Mouse (Mus musculus) olfactory bulb, adult 2 months (tissue): Measurements from ENCODE around the gene Tbl3. TPM values are rescaled to one million over a fixed set of nuclear protein-coding genes. Genes with fewer than 3 reads are reported as not detected.
"Not testable (repeated sequence)": the region's sequence is repeated elsewhere in the genome, so short reads cannot be mapped to it uniquely, and the experiment has no call there.

Source experiments
- H3K27ac ChIP-seq: fragments of 200-500 bp; 2 replicates; pipeline ENCODE4 v1.5.1; 2012; ENCODE audit warnings: low read depth, low read length; ENCODE audit not compliant: insufficient read depth
- H3K4me1 ChIP-seq: fragments of 200-500 bp; 2 replicates; pipeline ENCODE4 v1.6.1; 2012; ENCODE audit warnings: low read length; ENCODE audit not compliant: control insufficient read depth, insufficient read depth
- H3K4me3 ChIP-seq: fragments of 200-500 bp; 2 replicates; pipeline ENCODE4 v1.5.1; 2012; ENCODE audit warnings: mild to moderate bottlenecking, low read depth, low read length, moderate library complexity; ENCODE audit not compliant: insufficient read depth
- CTCF ChIP-seq: fragments of 200-500 bp; IDR thresholded peaks from 2 replicates; pipeline ENCODE4 v1.5.1; 2012; ENCODE audit warnings: low read depth, mild to moderate bottlenecking, low read length, moderate library complexity; ENCODE audit not compliant: insufficient read depth
- POLR2A ChIP-seq: fragments of 200-500 bp; IDR thresholded peaks from 2 replicates; pipeline ENCODE4 v1.6.1; 2012; ENCODE audit warnings: mild to moderate bottlenecking, low read depth, low read length, moderate library complexity; ENCODE audit not compliant: insufficient read depth
- WGBS: fragments of 180-500 bp; shearing (Covaris S2); methylation state at CpG from one replicate; pipeline ENCODE4 v1.1.7; 2018; 5-methylcytosine and 5-hydroxymethylcytosine counted together
- polyA plus RNA-seq: library from polyadenylated mRNA; stranded (reverse); fragments of >200 nt; gene quantifications from 2 replicates; pipeline ENCODE4 v1.2.4, GENCODE M21; 2012; ENCODE audit warnings: low replicate concordance; ENCODE audit not compliant: missing spikeins, insufficient read depth, insufficient read length

The Tbl3 gene
- polyA plus RNA-seq, 1 experiment: not detected

- Histone ChIP-seq H3K4me1 (peaks cover 10% of the 10 kb centered on the region), H3K4me3 (no peak overlapping the region), H3K27ac (no peak overlapping the region)
- TF ChIP-seq CTCF: no peak
- TF ChIP-seq POLR2A: no peak
- 37% methylated on average over 13 of the region's 13 CpGs for WGBS
Observed at GRCm38 (mm10) chr17:24722220-24722924, 14.9 kb upstream of the Tbl3 start.

GRCm38 (mm10) chr17:24721383-24721955 lies 14.0 kb upstream of the Tbl3 start:
- not testable (repeated sequence) for H3K27ac ChIP-seq
- Histone ChIP-seq H3K4me3 (peak overlapping the region; percentile 15; the same call in 1 of the 2 replicates), H3K4me1 (peaks cover 10% of the 10 kb centered on the region)
- WGBS: 62% methylated on average over 7 of the region's 7 CpGs

- peaks cover 10% of the 10 kb centered on the region for H3K4me1 ChIP-seq
- peak overlapping the region; percentile 75 for H3K4me3 ChIP-seq
- under 1% methylated on average over 11 of the region's 11 CpGs for WGBS
- not testable (repeated sequence) for H3K27ac ChIP-seq
Observed at GRCm38 (mm10) chr17:24720616-24721015, 13.2 kb upstream of the Tbl3 start.

GRCm38 (mm10) chr17:24719494-24720222 lies 12.2 kb upstream of the Tbl3 start:
- TF ChIP-seq CTCF (no peak), POLR2A (peak; percentile 94)
- under 1% methylated on average over 61 of the region's 61 CpGs for WGBS
- H3K4me1 ChIP-seq: peaks cover 10% of the 10 kb centered on the region
- H3K4me3 ChIP-seq: peak overlapping the region; percentile 97
- H3K27ac ChIP-seq: peak overlapping the region; percentile 61; the same call in 1 of the 2 replicates

- WGBS: 65% methylated on average over 5 of the region's 5 CpGs
Observed at GRCm38 (mm10) chr17:24718938-24719337, 11.5 kb upstream of the Tbl3 start.

GRCm38 (mm10) chr17:24717943-24718342 lies 10.5 kb upstream of the Tbl3 start, which contains the start of the genes Rnf151 and Rps2:
Gene Rnf151 (minus strand): TSS chr17:24718063.
Gene Rps2 (plus strand): TSS chr17:24718116.
- no peak within 1 kb of the TSS for H3K27ac ChIP-seq
- 85% methylated on average over 4 of the region's 4 CpGs for WGBS

More at GRCm38 (mm10) chr17:24718938-24719337, 11.5 kb upstream of the Tbl3 start:
- peaks cover 10% of the 10 kb centered on the region for H3K4me1 ChIP-seq
- H3K4me3 ChIP-seq: peak overlapping the region; percentile 97; the same call in 1 of the 2 replicates
- not testable (repeated sequence) for H3K27ac ChIP-seq

GRCm38 (mm10) chr17:24716166-24716682 lies 8.8 kb upstream of the Tbl3 start:
- Histone ChIP-seq H3K4me3 (no peak overlapping the region), H3K27ac (no peak overlapping the region), H3K4me1 (peaks cover 2% of the 10 kb centered on the region)
- WGBS: 93% methylated on average over 15 of the region's 15 CpGs
- TF ChIP-seq CTCF (no peak), POLR2A (no peak)

More at GRCm38 (mm10) chr17:24717943-24718342, 10.5 kb upstream of the Tbl3 start, which contains the start of the genes Rnf151 and Rps2:
- TF ChIP-seq POLR2A: no peak
- no peak for TF ChIP-seq CTCF
- H3K4me1 ChIP-seq: peaks cover 10% of the 10 kb centered on the region
- no peak within 1 kb of the TSS for H3K4me3 ChIP-seq

GRCm38 (mm10) chr17:24715556-24715955 lies 8.1 kb upstream of the Tbl3 start:
- WGBS: 58% methylated on average over 6 of the region's 6 CpGs
- TF ChIP-seq POLR2A: no peak
- TF ChIP-seq CTCF: no peak

GRCm38 (mm10) chr17:24708646-24709045 lies 1.2 kb upstream of the Tbl3 start:
- H3K27ac ChIP-seq: no peak overlapping the region
- TF ChIP-seq CTCF (no peak), POLR2A (no peak)
- H3K4me1 ChIP-seq: peaks cover 6% of the 10 kb centered on the region; the same call in 1 of the 2 replicates
- 29% methylated on average over 2 of the region's 2 CpGs for WGBS
- H3K4me3 ChIP-seq: no peak overlapping the region

More at GRCm38 (mm10) chr17:24715556-24715955, 8.1 kb upstream of the Tbl3 start:
- no peaks in the 10 kb centered on the region for H3K4me1 ChIP-seq
- no peak overlapping the region for H3K27ac ChIP-seq
- no peak overlapping the region for H3K4me3 ChIP-seq
